Mouse (Mus musculus): Measurements from ENCODE around the gene Ugcg. TPM values are rescaled to one million over a fixed set of nuclear protein-coding genes. Genes with fewer than 3 reads are reported as not detected.

Gene Ugcg
- polyA plus RNA-seq, 1 experiment from 2014 or later = 18.1 TPM

Other genes with a start within 250 kb of the Ugcg start
- 0.34 and 0.55 TPM in 2 replicates for gene Zkscan16, start 245.6 kb upstream of the Ugcg start, polyA plus RNA-seq (2015; fragmentation: Nextera tagmentation; extraction: Ambion mirVana)
- 6.3 and 6.8 TPM in 2 replicates for gene Ptgr1, start 202.1 kb upstream of the Ugcg start, polyA plus RNA-seq (2015; fragmentation: Nextera tagmentation; extraction: Ambion mirVana)
- gene Dnajc25, start 194.2 kb upstream of the Ugcg start, polyA plus RNA-seq (2015; fragmentation: Nextera tagmentation; extraction: Ambion mirVana) = 4.2 and 5.9 TPM in 2 replicates
- gene Gm20503, start 186.0 kb upstream of the Ugcg start, polyA plus RNA-seq (2015; fragmentation: Nextera tagmentation; extraction: Ambion mirVana) = 7.7 and 8.7 TPM in 2 replicates
- gene Gng10, start 154.2 kb upstream of the Ugcg start, polyA plus RNA-seq (2015; fragmentation: Nextera tagmentation; extraction: Ambion mirVana) = 149 and 156 TPM in 2 replicates
- gene AI481877, start 50.3 kb upstream of the Ugcg start, polyA plus RNA-seq (2015; fragmentation: Nextera tagmentation; extraction: Ambion mirVana) = not detected in 2 replicates
- 0.69 and 0.72 TPM in 2 replicates for gene Susd1, start 249.4 kb downstream of the Ugcg start, polyA plus RNA-seq (2015; fragmentation: Nextera tagmentation; extraction: Ambion mirVana)